Mouse (Mus musculus) lung, postnatal 0 days (tissue): ENCODE measurements around the gene E130114P18Rik. TPM values are rescaled to one million over a fixed set of nuclear protein-coding genes. Genes with fewer than 3 reads are reported as not detected.

Experiments used
- ATAC-seq: fragments of 200-750 bp; cut with Nextera tagmentation; 2 replicates; pipeline ENCODE4 v1.8.0; 2017; ENCODE audit warnings: moderate library complexity
- DNase-seq: peaks from one replicate; pipeline ENCODE4 v3.0.0-alpha.2; 2016; ENCODE audit warnings: low spot score
- H3K27ac ChIP-seq: fragments of 300-500 bp; sonication (generic); 2 replicates; pipeline ENCODE4 v1.5.1; 2014; ENCODE audit warnings: antibody characterized with exemption, mild to moderate bottlenecking, low read length, mixed read lengths
- H3K27me3 ChIP-seq: fragments of 300-500 bp; sonication (generic); replicated peaks from 2 replicates; pipeline ENCODE4 v1.6.1; 2014; ENCODE audit warnings: low read length, mixed read lengths; ENCODE audit not compliant: insufficient read depth
- H3K36me3 ChIP-seq: fragments of 300-500 bp; sonication (generic); 2 replicates; pipeline ENCODE4 v1.6.1; 2014; ENCODE audit warnings: low read length, mixed read lengths; ENCODE audit not compliant: insufficient read depth
- H3K4me1 ChIP-seq: fragments of 300-500 bp; sonication (generic); 2 replicates; pipeline ENCODE4 v1.6.1; 2014; ENCODE audit warnings: antibody characterized with exemption, low read depth, low read length, mixed read lengths; ENCODE audit not compliant: insufficient read depth
- H3K4me2 ChIP-seq: fragments of 300-500 bp; sonication (generic); replicated peaks from 2 replicates; pipeline ENCODE4 v1.6.1; 2014; ENCODE audit warnings: low read depth, mild to moderate bottlenecking, low read length, moderate library complexity, mixed read lengths
- H3K4me3 ChIP-seq: fragments of 300-500 bp; sonication (generic); 2 replicates; pipeline ENCODE4 v1.5.1; 2014; ENCODE audit warnings: low read depth, low read length
- H3K9ac ChIP-seq: fragments of 300-500 bp; sonication (generic); replicated peaks from 2 replicates; pipeline ENCODE4 v1.6.1; 2014; ENCODE audit warnings: low read depth, mild to moderate bottlenecking
- H3K9me3 ChIP-seq: fragments of 300-500 bp; sonication (generic); 2 replicates; pipeline ENCODE4 v1.6.1; 2016; ENCODE audit warnings: low read length, mixed read lengths
- CTCF ChIP-seq: IDR thresholded peaks from 2 replicates; pipeline ENCODE4 v1.5.1; 2016; ENCODE audit warnings: antibody characterized with exemption, mild to moderate bottlenecking
- EP300 ChIP-seq: IDR thresholded peaks from 2 replicates; pipeline ENCODE4 v1.6.1; 2016; ENCODE audit warnings: antibody characterized with exemption, mild to moderate bottlenecking, control low read depth
- WGBS: fragments of 180-500 bp; shearing (Covaris S2); extraction: QIAGEN DNeasy Blood & Tissue Kit; methylation state at CpG from one replicate; pipeline ENCODE4 v1.1.7; 2014; 5-methylcytosine and 5-hydroxymethylcytosine counted together
- polyA plus RNA-seq: library from polyadenylated mRNA; unstranded; fragments of >200 nt; fragmentation: Nextera tagmentation; extraction: Ambion mirVana; gene quantifications from 2 replicates; pipeline ENCODE4 v1.2.1, GENCODE M21; 2015

Gene E130114P18Rik
- polyA plus RNA-seq, 1 experiment from 2014 or later, result 0.76 TPM

DNA sequence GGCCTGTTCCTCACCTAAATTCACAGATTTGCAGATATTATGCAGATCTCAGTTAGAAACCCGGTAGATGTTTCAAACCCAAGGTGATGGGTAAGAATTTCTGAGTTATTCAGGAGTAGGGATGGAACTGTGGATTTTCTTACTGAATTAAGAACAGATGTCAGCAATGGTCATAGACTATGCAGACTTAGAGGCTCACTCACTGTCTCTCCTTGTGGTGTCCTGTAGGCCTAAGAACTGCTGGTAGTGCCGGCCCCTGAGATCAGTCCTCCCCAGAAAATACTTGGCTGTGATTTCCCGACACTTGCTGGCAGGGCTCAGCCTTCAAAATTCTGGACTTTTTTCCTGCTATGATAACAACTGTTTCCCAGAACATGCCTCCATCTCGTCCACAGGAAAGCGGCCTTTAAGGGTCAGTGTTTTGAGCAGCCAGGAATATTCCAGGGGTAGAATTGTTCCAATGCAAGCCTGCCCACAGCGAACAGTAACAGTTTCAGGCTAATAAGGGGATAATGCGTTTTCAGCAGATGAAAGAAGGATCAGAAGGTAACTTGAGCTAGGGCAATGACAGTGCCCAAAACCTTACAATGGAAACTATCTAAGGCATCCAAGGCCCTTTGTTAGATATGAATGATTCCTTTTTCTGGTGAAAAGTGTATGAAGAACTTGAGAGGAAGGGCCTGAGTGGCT, 113.0 kb downstream of the E130114P18Rik start:
- WGBS, result 66% methylated on average over 7 of the region's 7 CpGs

DNA sequence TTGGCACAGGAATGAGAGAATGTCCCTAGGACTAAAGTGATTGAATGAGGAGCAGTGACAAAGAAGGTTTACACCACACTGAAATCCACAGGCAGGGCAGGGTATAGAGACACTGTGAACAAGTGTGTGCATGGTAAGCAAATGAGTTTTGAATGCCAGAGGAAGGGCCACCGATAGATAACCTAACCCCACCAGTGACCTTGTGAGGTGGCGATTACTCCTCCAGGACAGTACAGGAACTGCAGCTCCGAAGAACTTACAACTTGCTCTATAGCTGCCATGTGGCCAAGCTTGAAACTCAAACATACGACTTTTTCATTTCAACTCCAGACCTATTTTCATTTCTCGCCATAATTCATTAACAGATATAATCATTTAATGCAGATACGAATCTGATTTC, 114.0 kb downstream of the E130114P18Rik start:
- H3K27ac ChIP-seq, result no peak overlapping the region
- H3K4me1 ChIP-seq, result no peaks in the 10 kb centered on the region
- WGBS, result 82% methylated on average over 6 of the region's 6 CpGs
- no peaks in the 10 kb centered on the region for H3K27me3 ChIP-seq
- no peak for ATAC-seq
- no peak overlapping the region for H3K9ac ChIP-seq
- H3K9me3 ChIP-seq, result no peaks in the 10 kb centered on the region
- TF ChIP-seq CTCF (0 out of 2 replicates have a peak, but pooled peaks have one; percentile 14), EP300 (no peak)
- no peak for DNase-seq
- H3K36me3 ChIP-seq, result no peaks in the 10 kb centered on the region
- no peak overlapping the region for H3K4me3 ChIP-seq
- no peak overlapping the region for H3K4me2 ChIP-seq

More for the DNA sequence above, 113.0 kb downstream of the E130114P18Rik start:
- Histone ChIP-seq H3K27me3 (no peaks in the 10 kb centered on the region), H3K4me2 (no peak overlapping the region), H3K9ac (no peak overlapping the region), H3K27ac (no peak overlapping the region), H3K36me3 (no peaks in the 10 kb centered on the region), H3K9me3 (no peaks in the 10 kb centered on the region), H3K4me3 (no peak overlapping the region), H3K4me1 (no peaks in the 10 kb centered on the region)
- ATAC-seq (no peak), DNase-seq (no peak)
- TF ChIP-seq CTCF, result no peak
- TF ChIP-seq EP300, result no peak

DNA sequence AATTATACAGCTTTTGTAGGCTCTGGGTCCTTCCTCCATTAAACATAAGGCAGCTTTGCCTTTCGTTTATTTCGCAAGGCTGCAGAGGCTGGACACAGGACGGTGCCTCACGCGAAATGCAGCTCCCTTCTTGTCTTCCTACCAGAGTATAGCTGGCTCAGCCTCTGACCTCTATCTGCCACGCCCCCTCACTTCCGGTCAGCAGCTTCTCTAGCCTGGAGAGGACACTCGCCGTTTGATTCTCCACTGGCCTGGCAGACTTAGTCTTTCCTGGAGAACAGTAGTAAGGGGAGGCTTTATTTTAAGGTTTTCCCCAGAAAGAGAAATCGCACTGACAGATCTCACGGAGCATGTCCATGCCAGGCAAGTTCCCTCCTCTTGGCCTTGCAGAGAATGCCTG, 115.0 kb downstream of the E130114P18Rik start:
- DNase-seq, result no peak
- ATAC-seq, result no peak

GRCm38 (mm10) chr4:97661611-97662273, 116.1 kb downstream of the E130114P18Rik start:
- Histone ChIP-seq H3K9ac (no peak overlapping the region), H3K36me3 (no peaks in the 10 kb centered on the region), H3K9me3 (no peaks in the 10 kb centered on the region), H3K4me3 (no peak overlapping the region), H3K4me1 (no peaks in the 10 kb centered on the region), H3K27me3 (no peaks in the 10 kb centered on the region), H3K4me2 (no peak overlapping the region), H3K27ac (no peak overlapping the region)
- no peak for DNase-seq
- WGBS, result 86% methylated on average over 10 of the region's 10 CpGs
- TF ChIP-seq CTCF (no peak), EP300 (no peak)
- ATAC-seq, result no peak

More for the DNA sequence above, 115.0 kb downstream of the E130114P18Rik start:
- Histone ChIP-seq H3K4me2 (no peak overlapping the region), H3K27ac (no peak overlapping the region), H3K36me3 (no peaks in the 10 kb centered on the region), H3K9me3 (no peaks in the 10 kb centered on the region), H3K4me1 (no peaks in the 10 kb centered on the region), H3K27me3 (no peaks in the 10 kb centered on the region), H3K9ac (no peak overlapping the region), H3K4me3 (no peak overlapping the region)
- WGBS, result 58% methylated on average over 11 of the region's 11 CpGs
- no peak for TF ChIP-seq CTCF
- TF ChIP-seq EP300, result no peak

DNA sequence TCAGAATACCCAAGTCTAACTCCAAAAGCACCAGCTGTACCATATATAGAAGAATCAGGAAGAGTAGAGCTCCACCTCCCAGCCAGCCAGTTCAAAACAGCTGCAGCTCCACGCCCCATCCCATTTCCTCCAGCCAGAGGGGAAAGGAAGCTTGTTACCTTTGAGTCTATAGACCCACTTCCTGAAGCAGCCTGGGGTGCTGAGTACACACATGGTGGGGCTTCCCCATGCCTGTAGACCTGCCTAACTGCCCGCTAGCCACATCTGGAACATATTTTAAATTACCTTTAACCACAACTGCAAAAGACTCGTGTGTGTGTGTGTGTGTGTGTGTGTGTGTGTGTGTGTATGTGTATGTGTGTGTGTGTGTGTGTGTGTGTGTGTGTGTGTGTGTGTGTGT, 120.3 kb downstream of the E130114P18Rik start:
- 71% methylated on average over 3 of the region's 3 CpGs for WGBS

GRCm38 (mm10) chr4:97649626-97650015, 128.3 kb downstream of the E130114P18Rik start:
- TF ChIP-seq EP300, result no peak
- no peak for TF ChIP-seq CTCF
- no peak overlapping the region for H3K4me2 ChIP-seq
- ATAC-seq, result no peak

More for the DNA sequence above, 120.3 kb downstream of the E130114P18Rik start:
- H3K4me3 ChIP-seq, result no peak overlapping the region
- H3K9ac ChIP-seq, result no peak overlapping the region
- H3K36me3 ChIP-seq, result no peaks in the 10 kb centered on the region
- no peaks in the 10 kb centered on the region for H3K27me3 ChIP-seq
- no peak for TF ChIP-seq CTCF
- TF ChIP-seq EP300, result no peak
- H3K4me2 ChIP-seq, result no peak overlapping the region
- ATAC-seq (peak; percentile 64), DNase-seq (no peak)
- H3K4me1 ChIP-seq, result no peaks in the 10 kb centered on the region
- no peak overlapping the region for H3K27ac ChIP-seq
- no peaks in the 10 kb centered on the region for H3K9me3 ChIP-seq

More at GRCm38 (mm10) chr4:97649626-97650015, 128.3 kb downstream of the E130114P18Rik start:
- no peaks in the 10 kb centered on the region for H3K27me3 ChIP-seq
- DNase-seq, result no peak
- H3K27ac ChIP-seq, result no peak overlapping the region
- peaks cover 4% of the 10 kb centered on the region; the same call in 1 of the 2 replicates for H3K4me1 ChIP-seq
- 62% methylated on average over 5 of the region's 5 CpGs for WGBS
- no peaks in the 10 kb centered on the region for H3K36me3 ChIP-seq
- no peaks in the 10 kb centered on the region for H3K9me3 ChIP-seq
- no peak overlapping the region for H3K9ac ChIP-seq
- no peak overlapping the region for H3K4me3 ChIP-seq
